Mouse (Mus musculus) fibroblast of lung, adult 2 months (primary cell): Measurements from ENCODE around the gene Stmn3.

Source experiments
- DNase-seq: peaks from one replicate; pipeline ENCODE4 v3.0.0-alpha.2; 2011; ENCODE audit warnings: low read depth

Stmn3 gene

GRCm38 (mm10) chr2:181286629-181287337, 27.5 kb downstream of the Stmn3 start:
- no peak for DNase-seq

- DNase-seq: no peak
Observed at GRCm38 (mm10) chr2:181279968-181280367, 34.3 kb downstream of the Stmn3 start.

GRCm38 (mm10) chr2:181277866-181278265, 36.4 kb downstream of the Stmn3 start:
- DNase-seq: no peak

- DNase-seq: no peak
Observed at GRCm38 (mm10) chr2:181276766-181277165, 37.5 kb downstream of the Stmn3 start.

GRCm38 (mm10) chr2:181274639-181275038, 39.7 kb downstream of the Stmn3 start:
- DNase-seq: no peak

- DNase-seq: no peak
Observed at GRCm38 (mm10) chr2:181273829-181274228, 40.5 kb downstream of the Stmn3 start.

GRCm38 (mm10) chr2:181272092-181272491, 42.2 kb downstream of the Stmn3 start:
- no peak for DNase-seq

- no peak for DNase-seq
Observed at GRCm38 (mm10) chr2:181266839-181267238, 47.5 kb downstream of the Stmn3 start.
